Mouse (Mus musculus): ENCODE results near the gene Cox18. TPM values are rescaled to one million over a fixed set of nuclear protein-coding genes. Genes with fewer than 3 reads are reported as not detected.

Gene Cox18
- polyA plus RNA-seq, 1 experiment from 2014 or later, result 29.2 TPM

- Histone ChIP-seq H3K4me3 (peak overlapping the region; percentile 80), H3K4me2 (peak overlapping the region; percentile 86), H3K9ac (peak overlapping the region; percentile 90), H3K27ac (replicated peaks) (peak overlapping the region; percentile 94), H3K4me1 (peaks cover 16% of the 10 kb centered on the region), H3K9me3 (no peaks in the 10 kb centered on the region), H3K36me3 (peaks cover 67% of the 10 kb centered on the region), H3K27me3 (replicated peaks) (no peaks in the 10 kb centered on the region)
- no peak for ATAC-seq (ENCODE audit: extremely low read depth, insufficient number of reproducible peaks, low FRiP score, low TSS enrichment)
- WGBS, result 29% methylated on average over 3 of the region's 3 CpGs
These were observed 864 bp downstream of the Cox18 start for GRCm38 (mm10) chr5:90222937-90223336.

- Histone ChIP-seq H3K36me3 (peaks cover 93% of the 10 kb centered on the region), H3K27ac (replicated peaks) (no peak overlapping the region), H3K9me3 (no peaks in the 10 kb centered on the region), H3K4me1 (peaks cover 7% of the 10 kb centered on the region), H3K4me3 (no peak overlapping the region), H3K9ac (no peak overlapping the region), H3K27me3 (replicated peaks) (no peaks in the 10 kb centered on the region), H3K4me2 (no peak overlapping the region)
- 88% methylated on average over 3 of the region's 3 CpGs for WGBS
- ATAC-seq (ENCODE audit: extremely low read depth, insufficient number of reproducible peaks, low FRiP score, low TSS enrichment), result no peak
These were observed 6.0 kb downstream of the Cox18 start for GRCm38 (mm10) chr5:90217791-90218190.

GRCm38 (mm10) chr5:90217226-90217625, 6.6 kb downstream of the Cox18 start:
- Histone ChIP-seq H3K27ac (replicated peaks) (no peak overlapping the region), H3K4me1 (peaks cover 2% of the 10 kb centered on the region; the same call in 1 of the 2 replicates), H3K4me2 (no peak overlapping the region), H3K4me3 (no peak overlapping the region), H3K9me3 (no peaks in the 10 kb centered on the region), H3K27me3 (replicated peaks) (no peaks in the 10 kb centered on the region), H3K36me3 (peaks cover 93% of the 10 kb centered on the region), H3K9ac (no peak overlapping the region)
- 86% methylated on average over 12 of the region's 12 CpGs for WGBS
- no peak for ATAC-seq (ENCODE audit: extremely low read depth, insufficient number of reproducible peaks, low FRiP score, low TSS enrichment)

- no peaks in the 10 kb centered on the region for H3K4me1 ChIP-seq
- no peak overlapping the region for H3K9ac ChIP-seq
- no peak overlapping the region for H3K4me3 ChIP-seq
- no peak overlapping the region for H3K4me2 ChIP-seq
- H3K9me3 ChIP-seq, result no peaks in the 10 kb centered on the region
- H3K36me3 ChIP-seq, result peaks cover 54% of the 10 kb centered on the region
- H3K27ac ChIP-seq (replicated peaks), result no peak overlapping the region
- ATAC-seq (ENCODE audit: extremely low read depth, insufficient number of reproducible peaks, low FRiP score, low TSS enrichment), result no peak
- no peaks in the 10 kb centered on the region for H3K27me3 ChIP-seq (replicated peaks)
- WGBS, result 93% methylated on average over 12 of the region's 12 CpGs
These were observed 10.4 kb downstream of the Cox18 start for GRCm38 (mm10) chr5:90213356-90213755.

- WGBS, result 14% methylated on average over 5 of the region's 5 CpGs
- no peak overlapping the region for H3K4me2 ChIP-seq
- H3K9me3 ChIP-seq, result no peaks in the 10 kb centered on the region
- H3K9ac ChIP-seq, result no peak overlapping the region
- H3K4me1 ChIP-seq, result no peaks in the 10 kb centered on the region
- peaks cover 15% of the 10 kb centered on the region; the same call in 1 of the 2 replicates for H3K27me3 ChIP-seq (replicated peaks)
- H3K4me3 ChIP-seq, result no peak overlapping the region
- ATAC-seq (ENCODE audit: extremely low read depth, insufficient number of reproducible peaks, low FRiP score, low TSS enrichment), result no peak
- no peaks in the 10 kb centered on the region for H3K36me3 ChIP-seq
- no peak overlapping the region for H3K27ac ChIP-seq (replicated peaks)
These were observed 20.6 kb downstream of the Cox18 start for GRCm38 (mm10) chr5:90203168-90203567.

GRCm38 (mm10) chr5:90202447-90203117, 21.2 kb downstream of the Cox18 start:
- Histone ChIP-seq H3K4me3 (no peak overlapping the region), H3K9me3 (no peaks in the 10 kb centered on the region), H3K9ac (no peak overlapping the region), H3K27me3 (replicated peaks) (peaks cover 15% of the 10 kb centered on the region; the same call in 1 of the 2 replicates), H3K27ac (replicated peaks) (no peak overlapping the region), H3K4me2 (no peak overlapping the region), H3K4me1 (no peaks in the 10 kb centered on the region), H3K36me3 (no peaks in the 10 kb centered on the region)
- no peak for ATAC-seq (ENCODE audit: extremely low read depth, insufficient number of reproducible peaks, low FRiP score, low TSS enrichment)
- WGBS, result 81% methylated on average over 9 of the region's 9 CpGs

GRCm38 (mm10) chr5:90199922-90200632, 23.7 kb downstream of the Cox18 start:
- Histone ChIP-seq H3K27ac (replicated peaks) (no peak overlapping the region), H3K4me2 (no peak overlapping the region), H3K27me3 (replicated peaks) (peaks cover 15% of the 10 kb centered on the region; the same call in 1 of the 2 replicates), H3K4me1 (no peaks in the 10 kb centered on the region), H3K4me3 (no peak overlapping the region), H3K9ac (no peak overlapping the region), H3K36me3 (no peaks in the 10 kb centered on the region), H3K9me3 (no peaks in the 10 kb centered on the region)
- 46% methylated on average over 16 of the region's 16 CpGs for WGBS
- no peak; the same call in 1 of the 2 replicates for ATAC-seq (ENCODE audit: extremely low read depth, insufficient number of reproducible peaks, low FRiP score, low TSS enrichment)

GRCm38 (mm10) chr5:90194831-90195230, 29.0 kb downstream of the Cox18 start:
- ATAC-seq (ENCODE audit: extremely low read depth, insufficient number of reproducible peaks, low FRiP score, low TSS enrichment), result no peak
- Histone ChIP-seq H3K4me2 (no peak overlapping the region), H3K27me3 (replicated peaks) (no peaks in the 10 kb centered on the region), H3K4me3 (no peak overlapping the region), H3K4me1 (no peaks in the 10 kb centered on the region), H3K27ac (replicated peaks) (no peak overlapping the region), H3K36me3 (no peaks in the 10 kb centered on the region), H3K9me3 (no peaks in the 10 kb centered on the region), H3K9ac (no peak overlapping the region)
- WGBS, result 20% methylated on average over 6 of the region's 6 CpGs

GRCm38 (mm10) chr5:90182782-90183181, 41.0 kb downstream of the Cox18 start:
- Histone ChIP-seq H3K36me3 (no peaks in the 10 kb centered on the region), H3K27me3 (replicated peaks) (no peaks in the 10 kb centered on the region), H3K27ac (replicated peaks) (no peak overlapping the region), H3K9me3 (0 out of 2 replicates have a peak, but pooled peaks cover 1% of the 10 kb centered on the region), H3K4me2 (no peak overlapping the region), H3K9ac (no peak overlapping the region), H3K4me1 (peaks cover 6% of the 10 kb centered on the region), H3K4me3 (no peak overlapping the region)
- ATAC-seq (ENCODE audit: extremely low read depth, insufficient number of reproducible peaks, low FRiP score, low TSS enrichment), result no peak
- WGBS, result 61% methylated on average over 5 of the region's 5 CpGs

- WGBS, result 70% methylated on average over 5 of the region's 5 CpGs
These were observed 44.7 kb downstream of the Cox18 start for GRCm38 (mm10) chr5:90179094-90179493.

GRCm38 (mm10) chr5:90178116-90178515, 45.7 kb downstream of the Cox18 start:
- Histone ChIP-seq H3K36me3 (no peaks in the 10 kb centered on the region), H3K4me1 (peaks cover 10% of the 10 kb centered on the region), H3K9me3 (no peaks in the 10 kb centered on the region), H3K4me3 (no peak overlapping the region), H3K27me3 (replicated peaks) (no peaks in the 10 kb centered on the region), H3K4me2 (0 out of 2 replicates have a peak overlapping the region, but pooled peaks have one; percentile 16), H3K9ac (no peak overlapping the region), H3K27ac (replicated peaks) (peak overlapping the region; percentile 76)
- 67% methylated on average over 1 of the region's 1 CpGs for WGBS
- peak; percentile 63 for ATAC-seq (ENCODE audit: extremely low read depth, insufficient number of reproducible peaks, low FRiP score, low TSS enrichment)

More at GRCm38 (mm10) chr5:90179094-90179493, 44.7 kb downstream of the Cox18 start:
- Histone ChIP-seq H3K9me3 (no peaks in the 10 kb centered on the region), H3K27me3 (replicated peaks) (no peaks in the 10 kb centered on the region), H3K4me3 (no peak overlapping the region), H3K36me3 (no peaks in the 10 kb centered on the region), H3K4me2 (no peak overlapping the region), H3K9ac (no peak overlapping the region), H3K4me1 (peaks cover 10% of the 10 kb centered on the region), H3K27ac (replicated peaks) (no peak overlapping the region)
- ATAC-seq (ENCODE audit: extremely low read depth, insufficient number of reproducible peaks, low FRiP score, low TSS enrichment), result no peak

Measured in heart, embryonic 13.5 days (tissue).